Mouse (Mus musculus) CD8-positive naive resting alpha-beta T cell, adult 2 months (primary cell): ENCODE data around the gene Rmnd5b.
"Not testable (repeated sequence)": the region's sequence is repeated elsewhere in the genome, so short reads cannot be mapped to it uniquely, and the experiment has no call there.

Experiments used
- DNase-seq, 2 experiments: peaks; one replicate each; pipeline ENCODE4 v3.0.0; 2022; ENCODE audit warnings: low read depth in 2 of 2, low spot score in 2 of 2

Gene Rmnd5b

DNA sequence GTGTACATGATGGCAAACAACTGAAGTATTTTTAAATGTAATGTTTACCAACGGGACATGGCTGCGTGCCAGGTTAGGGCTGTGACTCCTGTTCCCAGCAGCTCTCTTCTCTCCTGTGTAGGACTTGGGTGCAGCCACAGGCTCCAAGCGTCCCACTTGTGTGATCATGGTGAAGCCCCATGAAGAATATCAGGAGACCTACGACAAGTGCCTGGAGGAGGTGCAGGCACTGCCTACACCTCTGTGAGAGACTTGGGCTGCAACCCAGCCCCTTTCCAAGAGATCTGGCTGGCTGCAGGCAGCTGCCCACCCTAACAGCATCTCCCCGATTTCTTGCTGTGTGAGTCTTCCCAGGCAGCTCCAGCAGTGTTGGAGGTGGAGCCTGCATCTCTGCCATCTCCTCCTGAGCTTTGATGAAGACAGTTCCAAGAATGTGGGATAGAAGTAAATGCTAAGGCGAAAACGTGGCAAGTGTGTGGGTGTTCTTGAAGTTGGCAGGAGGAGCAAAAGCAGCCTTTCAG is 12.7 kb downstream of the Rmnd5b start:
- no peak for DNase-seq

DNA sequence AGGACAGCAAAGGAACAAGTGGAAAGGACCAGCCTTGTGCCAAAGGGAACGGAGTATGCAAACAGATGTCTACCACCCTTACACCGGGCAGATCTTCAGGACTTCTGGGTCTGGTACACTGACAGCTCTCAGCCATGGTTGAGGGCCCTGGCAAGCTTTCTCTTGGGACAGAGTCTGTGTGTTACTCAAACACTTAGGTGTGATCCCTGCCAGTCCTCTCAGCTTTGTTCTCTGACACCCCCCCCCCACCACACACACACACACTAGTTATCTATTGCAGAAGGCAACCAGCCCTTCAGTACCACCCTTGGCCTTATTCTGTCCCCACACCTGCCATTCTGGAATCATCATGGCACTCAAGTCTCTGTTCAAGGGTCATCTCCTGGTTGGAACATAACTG is 13.9 kb downstream of the Rmnd5b start:
- no peak for DNase-seq

DNA sequence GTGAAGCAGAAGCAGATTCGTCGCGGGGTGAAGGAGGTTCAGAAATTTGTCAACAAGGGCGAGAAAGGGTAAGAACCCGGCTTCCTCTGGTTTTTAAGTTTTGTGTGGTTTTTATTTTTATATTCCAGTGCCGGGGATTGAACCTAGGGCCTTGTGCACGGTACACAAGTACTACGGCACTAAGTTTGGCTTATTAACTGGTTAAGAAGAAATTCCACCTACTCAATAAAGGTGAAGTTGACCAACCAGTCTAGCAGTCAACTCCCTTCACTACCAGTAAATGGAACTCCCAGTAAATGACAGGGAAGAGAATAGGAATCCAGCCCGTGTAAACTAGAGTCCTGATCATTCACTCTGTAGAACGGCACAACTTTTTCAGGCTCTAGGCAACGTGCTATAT is 15.6 kb downstream of the Rmnd5b start:
- DNase-seq = no peak

DNA sequence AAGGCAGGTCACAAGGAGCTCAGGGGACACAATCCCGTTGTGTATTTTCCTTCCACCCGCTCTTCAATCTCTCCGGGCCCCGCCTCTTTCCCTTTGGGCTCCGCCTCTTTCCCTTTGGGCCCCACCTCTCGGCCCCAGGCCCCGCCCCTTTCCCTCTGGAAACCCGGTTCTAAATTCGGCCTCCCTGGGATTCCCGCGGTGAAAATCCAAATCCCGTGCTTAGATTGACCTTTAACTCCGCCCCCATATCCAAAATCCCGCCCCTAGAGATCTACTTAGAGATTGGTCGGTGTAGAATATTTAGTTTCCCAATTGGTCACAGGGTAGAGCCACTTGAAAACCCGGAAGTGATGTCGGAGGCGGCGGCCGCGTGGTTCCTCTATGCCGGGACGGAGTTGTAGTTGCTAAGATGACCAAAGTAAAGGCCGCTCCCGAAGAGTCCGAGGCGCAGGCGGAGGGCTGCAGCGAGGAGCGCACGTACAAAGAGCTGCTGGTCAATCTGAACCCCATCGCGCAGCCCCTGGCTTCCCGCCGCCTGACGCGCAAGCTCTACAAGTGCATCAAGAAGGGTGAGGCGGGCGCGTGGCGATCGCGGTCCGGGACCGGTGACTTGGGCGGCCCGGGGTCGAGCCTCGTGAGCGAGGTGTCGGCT is 16.2 kb downstream of the Rmnd5b start, which contains the start of gene Nhp2:
Gene Nhp2 (plus strand): TSS at position 327 of the 652 bp plus-strand sequence.
- peak; percentile 76 to 87 for DNase-seq

DNA sequence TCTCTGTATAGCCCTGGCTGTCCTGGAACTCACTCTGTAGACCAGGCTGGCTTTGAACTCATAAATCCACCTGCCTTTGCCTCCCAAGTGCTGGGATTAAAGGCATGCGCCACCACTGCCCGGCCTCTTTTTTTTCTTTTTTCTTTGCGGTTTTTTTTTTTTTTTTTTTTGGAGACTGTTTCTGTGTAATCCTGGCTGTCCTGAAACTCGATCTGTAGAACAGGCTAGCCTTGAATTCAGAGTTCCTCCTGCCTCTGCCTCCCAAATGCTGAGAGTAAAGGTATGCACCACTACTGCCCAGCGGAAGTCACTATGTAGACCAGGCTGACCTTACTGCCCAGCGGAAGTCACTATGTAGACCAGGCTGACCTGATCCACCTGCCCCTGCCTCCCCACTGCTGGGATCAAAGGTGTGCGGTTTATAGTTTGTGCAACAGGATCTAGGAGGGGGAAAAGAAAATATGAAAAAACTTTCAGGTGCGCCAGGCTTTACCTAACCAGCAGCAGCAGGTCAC is 16.7 kb downstream of the Rmnd5b start:
- no peak for DNase-seq

DNA sequence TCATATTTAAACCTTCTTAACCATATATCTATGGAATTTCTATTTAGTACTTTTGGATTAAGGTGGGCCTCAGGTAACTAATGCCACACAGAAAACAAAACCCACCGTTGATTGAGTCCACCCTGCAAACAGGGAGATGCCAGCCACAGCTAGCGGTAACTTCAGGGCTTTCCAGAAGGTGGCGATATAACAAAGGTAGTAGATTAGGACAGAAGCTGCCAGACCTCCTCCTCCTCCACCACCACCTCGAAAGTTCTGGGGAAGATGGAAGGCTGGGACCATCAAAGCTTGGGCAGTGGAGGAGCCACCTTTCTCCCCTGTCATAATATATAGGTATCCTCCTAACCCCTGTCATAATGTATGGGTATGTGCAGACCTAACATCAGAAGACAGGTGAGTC is 18.0 kb downstream of the Rmnd5b start:
- DNase-seq = peak; percentile 70 to 80

DNA sequence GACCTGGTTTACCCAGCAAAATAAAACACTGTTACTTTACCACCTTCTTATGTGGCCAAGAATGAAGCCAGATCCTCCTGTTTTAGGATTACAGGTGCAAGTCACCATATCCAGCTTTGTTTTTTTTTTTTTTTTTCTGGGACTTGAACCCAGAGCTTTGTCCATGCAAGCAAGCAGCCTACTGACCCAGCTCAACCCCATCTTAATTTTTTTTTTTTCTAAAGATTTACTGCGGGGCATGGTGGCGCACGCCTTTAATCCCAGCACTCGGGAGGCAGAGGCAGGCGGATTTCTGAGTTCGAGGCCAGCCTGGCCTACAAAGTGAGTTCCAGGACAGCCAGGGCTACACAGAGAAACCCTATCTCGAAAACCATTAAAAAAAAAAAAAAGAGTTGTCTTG is 19.6 kb downstream of the Rmnd5b start:
- DNase-seq = not testable (repeated sequence)

DNA sequence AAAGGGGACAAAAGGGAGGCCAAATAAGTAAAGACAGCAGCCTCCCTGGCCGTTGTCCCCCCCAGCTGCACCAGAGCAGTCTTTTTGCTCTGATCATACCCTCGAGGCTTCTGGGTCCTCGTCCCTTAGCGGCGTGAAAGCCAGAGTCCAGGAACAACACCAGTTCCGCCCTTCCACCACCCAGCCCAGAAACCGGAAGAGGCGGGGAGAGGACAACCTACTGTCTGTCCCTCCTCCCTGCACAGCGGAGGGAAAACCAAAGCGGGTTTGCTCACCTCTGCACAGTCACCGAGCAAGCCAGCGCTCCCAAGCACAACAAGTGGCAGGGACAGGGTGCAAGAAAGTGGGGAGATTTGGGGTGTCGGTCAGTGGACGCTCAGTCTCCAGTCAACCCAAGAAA is 20.1 kb downstream of the Rmnd5b start:
- peak; percentile 40 to 41 for DNase-seq

DNA sequence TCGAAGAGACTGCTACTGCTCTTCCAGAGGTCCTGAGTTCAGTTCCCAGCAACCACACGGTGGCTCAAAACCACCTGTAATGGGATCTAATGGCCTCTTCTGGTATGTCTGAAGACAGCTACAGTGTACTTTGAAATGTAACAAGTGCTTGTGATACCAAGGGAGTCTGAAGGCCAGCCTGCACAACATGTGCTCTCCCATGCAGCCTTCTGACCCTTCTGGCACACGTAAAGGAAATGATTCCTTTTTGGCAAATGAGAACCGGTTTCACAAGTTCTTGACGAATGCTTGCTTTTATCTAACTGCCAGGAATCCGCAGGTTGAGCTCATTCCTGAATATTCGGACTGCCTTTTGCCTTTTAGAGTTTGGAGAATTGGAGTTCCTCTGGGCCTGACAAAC is 20.6 kb downstream of the Rmnd5b start:
- no peak for DNase-seq

DNA sequence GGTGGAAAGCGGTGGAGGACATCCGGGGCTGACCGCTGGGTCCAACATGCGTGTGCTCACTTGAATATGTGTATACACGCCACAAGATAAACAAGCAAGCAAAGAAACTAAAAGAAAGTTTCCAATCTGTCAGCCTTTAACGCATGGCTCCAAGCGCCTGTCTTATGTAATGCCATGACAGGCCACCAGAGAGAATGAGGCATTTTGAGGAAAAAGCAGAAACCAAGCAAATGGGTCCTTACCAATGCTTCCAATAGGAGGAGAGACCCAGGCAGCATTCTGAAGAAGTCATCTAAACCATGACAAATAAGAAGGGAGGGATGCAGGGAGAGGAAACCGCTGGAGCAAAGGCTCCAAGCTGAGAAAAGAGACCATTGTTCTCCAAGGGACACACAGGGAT is 21.4 kb downstream of the Rmnd5b start:
- DNase-seq = no peak

DNA sequence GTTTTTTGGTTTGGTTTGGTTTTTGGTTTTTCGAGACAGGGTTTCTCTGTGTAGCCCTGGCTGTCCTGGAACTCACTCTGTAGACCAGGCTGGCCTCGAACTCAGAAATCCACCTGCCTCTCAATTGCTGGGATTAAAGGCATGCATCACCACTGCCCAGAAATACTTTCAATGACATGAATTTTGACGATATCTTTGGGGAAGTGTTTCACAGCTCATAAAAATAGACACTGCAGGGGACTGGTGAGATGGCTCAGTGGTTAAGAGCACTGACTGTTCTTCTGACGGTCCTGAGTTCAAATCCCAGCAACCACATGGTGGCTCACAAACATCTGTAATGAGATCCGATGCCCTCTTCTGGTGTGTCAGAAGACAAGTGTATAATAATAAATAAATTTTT is 25.8 kb downstream of the Rmnd5b start:
- DNase-seq = not testable (repeated sequence)

DNA sequence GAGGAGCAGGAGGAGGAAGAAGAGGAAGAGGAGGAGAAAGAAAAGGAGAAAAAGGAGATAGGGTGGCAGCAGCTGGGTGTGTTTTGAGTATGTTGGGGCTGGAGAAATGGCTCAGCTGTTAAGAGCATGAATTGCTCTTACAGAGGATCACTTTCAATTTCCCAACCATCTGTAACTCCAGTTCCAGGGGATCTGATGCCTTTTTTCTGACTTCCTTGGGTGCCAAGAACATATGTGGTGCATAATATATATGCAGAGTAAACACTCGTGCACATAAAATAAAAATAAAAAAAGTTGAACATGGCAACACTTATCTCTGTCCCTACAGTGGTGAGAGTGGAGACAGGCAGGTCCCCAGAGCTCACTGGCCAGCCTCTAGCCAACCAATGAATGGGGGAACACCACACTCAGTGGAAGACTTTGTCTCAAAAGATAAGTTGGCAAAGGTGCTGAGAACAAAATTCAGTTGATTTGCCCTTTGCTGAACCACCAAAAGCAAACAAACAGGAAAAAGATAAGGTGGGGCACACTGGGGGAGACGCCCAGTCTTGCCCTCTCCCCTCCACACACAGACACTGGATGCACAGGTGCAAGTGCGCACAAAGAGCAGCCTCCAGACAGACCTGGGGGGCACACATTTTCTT is 26.3 kb downstream of the Rmnd5b start:
- no peak for DNase-seq

DNA sequence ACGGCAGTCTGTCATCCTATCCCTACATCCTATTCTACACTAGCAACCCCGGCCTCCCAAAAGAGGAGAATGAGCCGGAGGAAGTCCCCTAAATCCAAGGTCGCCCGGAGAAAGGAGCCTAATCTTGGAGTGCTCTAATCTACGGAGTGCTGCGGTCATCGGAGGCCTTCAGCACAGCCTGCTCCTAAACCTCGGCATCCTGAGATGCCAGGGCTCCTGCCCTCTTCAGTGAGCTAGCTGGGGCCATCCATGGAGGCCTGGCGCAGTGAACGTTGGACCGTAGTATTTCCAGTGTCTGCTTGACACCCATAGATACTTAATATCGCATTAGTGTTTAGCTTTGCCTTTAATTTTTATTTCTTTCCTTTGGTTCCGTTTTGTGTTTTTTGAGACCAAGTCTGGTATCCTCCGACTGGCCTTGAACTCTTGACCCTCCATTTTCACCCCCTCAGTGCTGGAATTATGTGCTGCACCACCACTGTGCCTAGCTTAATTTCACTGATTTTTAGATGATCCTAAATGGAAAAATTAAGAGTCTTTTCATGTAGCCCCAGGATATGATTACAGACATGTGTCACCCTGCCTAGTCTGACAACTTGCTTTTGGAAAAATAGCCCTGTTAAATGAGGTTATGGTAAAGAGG is 28.5 kb downstream of the Rmnd5b start:
- DNase-seq = no peak

DNA sequence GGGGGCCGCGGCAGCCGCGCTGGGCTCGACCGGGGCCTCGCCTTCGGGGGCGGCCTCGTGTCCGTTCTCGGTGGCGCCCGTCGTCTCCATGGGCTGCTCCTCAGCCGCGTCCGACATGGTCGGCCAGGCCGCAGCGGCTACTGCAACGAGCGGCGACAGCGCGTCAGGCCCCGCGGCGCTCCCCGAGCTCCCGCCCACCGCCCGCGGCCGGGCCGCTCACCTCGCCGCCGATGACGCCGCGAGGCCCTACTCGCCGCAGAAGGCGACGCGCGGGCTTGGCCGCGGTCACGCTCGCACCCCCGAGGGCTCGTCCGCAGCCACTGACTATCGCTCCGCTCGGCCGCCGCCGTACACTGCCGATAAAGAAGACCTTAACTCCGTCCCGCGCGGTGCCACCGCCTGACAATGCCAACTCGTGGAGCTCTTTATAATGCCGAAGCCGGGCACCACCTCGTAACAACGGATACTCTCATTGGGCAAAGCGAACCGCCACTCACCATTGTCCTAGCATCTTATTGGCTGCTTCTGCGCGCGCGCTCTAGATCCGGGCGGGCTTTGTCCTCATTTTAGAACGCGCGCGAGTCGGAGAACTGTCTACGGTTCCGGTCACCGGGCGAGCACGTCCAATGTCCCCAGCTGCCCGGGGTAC is 29.1 kb downstream of the Rmnd5b start, which contains the start of gene Hnrnpab:
Gene Hnrnpab (minus strand): TSS at position 401 of the 649 bp plus-strand sequence.
- peak; percentile 97 to 98 for DNase-seq

DNA sequence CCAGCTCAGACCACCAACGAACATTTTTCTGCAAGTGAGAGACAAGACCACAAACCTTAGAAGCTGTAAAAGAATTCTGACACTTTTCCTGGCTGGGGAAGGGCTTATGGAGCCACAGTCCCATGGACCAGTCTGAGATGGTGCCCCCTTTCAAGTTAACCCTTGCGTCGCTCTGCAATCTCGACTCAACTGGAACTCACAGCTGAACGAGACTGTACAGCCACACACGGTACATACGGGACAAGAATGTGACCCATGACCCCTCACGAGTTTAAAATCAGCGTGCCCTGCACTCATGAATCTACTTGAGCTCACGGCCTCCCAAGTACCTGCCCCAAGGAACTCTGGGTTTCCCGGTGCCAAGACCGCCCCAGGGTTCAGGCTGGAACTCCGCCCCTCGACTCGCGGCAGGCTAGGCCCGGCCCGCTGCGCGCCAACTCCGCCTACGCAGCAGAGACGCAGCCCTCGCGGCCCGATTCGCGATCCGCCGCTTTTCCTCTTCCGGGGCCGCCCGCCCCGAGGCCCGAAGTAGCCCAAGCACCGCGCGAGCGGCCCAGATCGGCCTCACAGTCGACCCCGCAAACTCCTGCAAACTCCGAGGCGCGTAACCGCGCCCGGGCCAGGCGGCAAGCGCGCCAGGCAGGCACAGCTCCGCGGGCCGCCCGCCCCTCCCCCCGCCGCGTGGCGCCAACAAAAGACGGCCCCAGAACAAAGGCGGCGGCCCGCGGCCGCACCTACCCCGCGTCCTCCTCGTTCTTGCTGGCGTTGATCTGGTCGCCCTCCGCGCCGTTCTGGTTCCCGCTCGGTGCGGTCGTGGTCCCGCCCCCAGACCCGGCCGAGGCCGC is 29.9 kb downstream of the Rmnd5b start:
- peak; percentile 72 to 78 for DNase-seq

DNA sequence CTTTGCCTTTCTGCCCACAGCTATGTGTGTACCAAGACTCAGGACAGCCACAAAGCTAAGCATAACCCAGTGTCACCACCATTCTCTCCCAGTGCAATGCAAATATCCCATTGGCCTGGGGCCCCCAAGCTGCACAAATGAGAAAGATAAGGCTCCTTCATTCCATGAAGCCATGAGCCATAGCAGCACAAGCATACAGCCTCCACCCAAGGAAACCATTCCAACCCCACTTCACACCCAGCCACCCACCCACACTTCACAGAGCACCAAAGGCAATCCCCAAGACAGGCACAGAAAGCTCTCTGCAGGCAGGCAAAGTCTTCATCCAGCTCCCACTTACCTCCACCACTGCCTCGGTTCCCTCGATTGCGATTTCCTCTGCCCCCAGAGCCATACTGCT is 33.4 kb downstream of the Rmnd5b start:
- DNase-seq = no peak

DNA sequence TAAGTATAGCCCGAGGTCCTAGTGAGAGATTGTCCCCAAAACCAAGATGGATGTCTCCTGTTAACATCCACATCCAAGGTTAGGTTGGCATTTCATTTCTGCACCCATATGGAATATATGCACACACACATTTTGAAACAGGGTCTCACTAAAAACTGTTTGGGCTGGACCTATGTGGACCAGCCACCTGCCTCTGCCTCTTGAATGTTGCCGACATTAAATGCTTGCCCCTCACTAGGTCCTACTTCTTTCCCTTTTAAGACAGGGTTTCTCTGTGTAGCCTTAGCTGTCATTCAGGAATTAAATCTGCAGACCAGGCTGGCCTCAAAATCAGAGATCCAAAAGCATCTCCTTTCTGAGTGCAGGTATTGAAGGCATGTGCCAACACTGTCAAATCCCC is 38.1 kb downstream of the Rmnd5b start:
- no peak for DNase-seq

DNA sequence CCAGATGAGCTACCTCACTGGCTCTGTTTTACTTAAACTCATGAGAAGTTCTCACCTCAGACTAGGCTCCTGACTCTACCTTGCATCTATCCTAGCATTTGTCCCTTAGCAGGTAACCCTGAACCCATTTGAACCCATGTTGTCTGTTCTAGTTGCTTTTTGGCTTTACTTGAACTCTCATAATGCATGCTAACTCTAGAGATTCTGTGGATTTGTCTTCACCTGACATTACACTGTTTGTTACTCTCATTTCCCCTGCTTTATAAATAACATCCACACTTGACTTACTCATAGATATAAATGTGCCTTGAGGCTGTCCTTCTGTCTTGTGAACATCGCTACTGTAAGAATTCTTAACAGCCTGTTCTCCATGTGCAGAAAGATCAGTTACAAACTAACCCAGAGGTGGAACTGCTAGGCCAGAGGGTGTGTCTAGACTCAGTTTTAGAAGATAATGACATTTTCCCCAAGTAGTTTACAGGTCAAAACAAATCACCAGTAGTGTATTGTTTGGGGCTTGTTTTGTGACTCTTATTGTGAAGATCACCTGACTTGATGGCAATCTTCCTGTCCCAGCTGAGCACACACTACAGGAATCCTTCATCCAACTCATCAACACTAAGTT is 40.1 kb downstream of the Rmnd5b start:
- DNase-seq = no peak

DNA sequence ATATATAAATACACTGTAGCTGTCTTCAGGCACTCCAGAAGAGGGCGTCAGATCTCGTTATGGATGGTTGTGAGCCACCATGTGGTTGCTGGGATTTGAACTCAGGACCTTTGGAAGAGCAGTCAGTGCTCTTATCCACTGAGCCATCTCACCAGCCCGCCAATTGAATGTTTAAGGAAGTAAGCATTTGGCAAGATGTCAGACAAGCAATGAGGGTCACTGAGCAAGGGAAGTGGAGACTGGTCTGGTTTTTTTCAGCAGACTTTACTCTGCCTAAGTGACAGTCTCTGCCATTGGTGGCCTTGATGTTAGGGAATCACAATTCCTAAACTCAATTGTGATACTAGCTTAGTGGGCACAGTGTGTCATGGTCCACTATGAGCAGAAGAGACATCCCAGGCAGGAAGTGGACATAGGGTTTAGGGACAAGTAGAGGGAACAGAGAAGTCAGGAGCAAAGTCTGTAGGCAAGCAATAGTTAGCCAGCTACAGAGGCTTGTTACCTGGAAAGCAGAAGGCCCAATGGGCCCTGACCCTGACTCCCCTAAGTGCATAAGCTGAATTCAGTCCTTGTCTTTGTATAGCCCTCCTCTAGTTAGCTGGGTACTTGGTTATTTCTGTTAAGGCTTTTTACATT is 40.9 kb downstream of the Rmnd5b start:
- no peak for DNase-seq

DNA sequence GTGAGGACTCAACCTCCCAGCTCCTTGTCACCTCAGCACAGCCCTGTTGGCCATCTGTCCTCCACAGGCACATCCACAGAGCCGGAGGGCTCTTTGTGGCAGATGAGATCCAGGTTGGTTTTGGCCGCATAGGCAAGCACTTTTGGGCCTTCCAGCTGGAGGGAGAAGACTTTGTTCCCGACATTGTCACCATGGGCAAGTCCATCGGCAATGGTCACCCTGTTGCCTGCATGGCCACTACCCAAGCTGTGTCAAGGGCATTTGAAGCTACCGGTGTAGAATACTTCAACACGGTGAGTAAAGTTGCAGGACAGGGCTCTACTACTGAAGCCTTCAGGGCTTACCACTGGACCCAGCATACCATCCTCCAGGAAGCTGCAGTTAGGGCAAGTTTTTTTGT is 41.8 kb downstream of the Rmnd5b start:
- no peak for DNase-seq
